Mouse (Mus musculus): ENCODE data around the gene Gpr132. TPM values are rescaled to one million over a fixed set of nuclear protein-coding genes. Genes with fewer than 3 reads are reported as not detected.

The Gpr132 gene
- polyA plus RNA-seq, 1 experiment from 2014 or later = 0.11 TPM

GRCm38 (mm10) chr12:112810092-112810885 lies 57.7 kb downstream of the Gpr132 start:
- Histone ChIP-seq H3K4me3 (peak overlapping the region; percentile 71; the same call in 1 of the 2 replicates), H3K27me3 (peaks cover 19% of the 10 kb centered on the region), H3K36me3 (peaks cover 31% of the 10 kb centered on the region), H3K27ac (no peak overlapping the region), H3K4me1 (peaks cover 20% of the 10 kb centered on the region), H3K9me3 (no peaks in the 10 kb centered on the region), H3K4me2 (replicated peaks) (peak overlapping the region; percentile 99), H3K9ac (peak overlapping the region; percentile 68; the same call in 1 of the 2 replicates)
- ATAC-seq (ENCODE audit: low FRiP score, low read depth) = no peak
- 62% methylated on average over 19 of the region's 19 CpGs for WGBS

DNA sequence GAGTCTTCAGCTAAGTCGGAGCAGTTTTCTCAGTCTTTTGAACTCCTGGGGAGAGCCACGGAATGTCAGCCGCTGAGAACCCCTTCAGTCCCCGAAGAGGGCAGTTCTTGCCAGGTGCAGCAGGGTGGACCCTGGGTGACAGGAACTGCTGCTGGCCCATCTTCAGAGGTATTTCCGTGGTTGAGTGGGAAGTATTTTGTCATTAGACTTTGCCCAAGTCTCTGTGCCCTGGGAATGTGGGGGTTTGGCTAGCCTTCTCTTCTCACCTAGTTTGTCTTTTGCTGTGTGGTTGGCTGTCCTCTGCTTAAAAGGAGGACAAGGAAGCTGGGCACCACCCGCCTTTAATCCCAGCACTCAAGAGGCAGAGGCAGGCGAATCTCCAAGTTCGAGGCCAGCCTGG lies 58.4 kb downstream of the Gpr132 start:
- Histone ChIP-seq H3K4me2 (replicated peaks) (peak overlapping the region; percentile 99), H3K9ac (peak overlapping the region; percentile 68), H3K4me1 (peaks cover 20% of the 10 kb centered on the region), H3K9me3 (no peaks in the 10 kb centered on the region), H3K36me3 (peaks cover 25% of the 10 kb centered on the region), H3K4me3 (peak overlapping the region; percentile 71), H3K27me3 (peaks cover 19% of the 10 kb centered on the region), H3K27ac (no peak overlapping the region)
- 19% methylated on average over 8 of the region's 8 CpGs for WGBS
- ATAC-seq (ENCODE audit: low FRiP score, low read depth) = no peak

- Histone ChIP-seq H3K9ac (peak within 1 kb of the TSS; percentile 68), H3K9me3 (no peaks in the 10 kb centered on the region), H3K36me3 (peaks cover 16% of the 10 kb centered on the region), H3K4me2 (replicated peaks) (peak within 1 kb of the TSS; percentile 99), H3K27me3 (peaks cover 19% of the 10 kb centered on the region), H3K4me1 (peaks cover 24% of the 10 kb centered on the region), H3K4me3 (peak within 1 kb of the TSS; percentile 71), H3K27ac (peak within 1 kb of the TSS; percentile 28; the same call in 1 of the 2 replicates)
- ATAC-seq (ENCODE audit: low FRiP score, low read depth) = peak; percentile 92
- 1% methylated on average over 63 of the region's 64 CpGs for WGBS
These were observed 59.3 kb downstream of the Gpr132 start, which contains the start of gene Clba1 for GRCm38 (mm10) chr12:112808587-112809364. Clba1 (plus strand) TSS chr12:112808937.

DNA sequence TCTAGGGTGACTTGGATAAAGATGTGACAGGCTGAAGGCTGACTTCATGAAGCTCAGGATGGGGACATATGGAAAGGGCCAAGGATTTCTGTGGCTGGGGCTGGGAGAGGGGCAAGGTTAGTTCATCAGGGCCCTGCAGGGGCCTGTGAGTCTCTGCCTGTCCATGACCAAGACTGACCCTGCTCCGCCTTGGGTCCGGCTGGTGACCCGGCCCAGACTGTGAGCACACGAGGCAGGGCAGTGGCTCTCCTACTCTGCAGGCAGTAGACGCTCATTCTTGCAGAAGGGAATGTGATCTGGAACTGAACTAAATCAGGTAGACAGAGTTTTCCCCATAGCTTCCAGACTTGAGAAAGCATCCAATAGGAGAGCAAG lies 59.8 kb downstream of the Gpr132 start:
- H3K9me3 ChIP-seq = no peaks in the 10 kb centered on the region
- H3K4me1 ChIP-seq = peaks cover 25% of the 10 kb centered on the region
- ATAC-seq (ENCODE audit: low FRiP score, low read depth) = peak; percentile 14; the same call in 1 of the 2 replicates
- WGBS = 72% methylated on average over 5 of the region's 5 CpGs
- peak overlapping the region; percentile 68 for H3K9ac ChIP-seq
- peak overlapping the region; percentile 99 for H3K4me2 ChIP-seq (replicated peaks)
- H3K36me3 ChIP-seq = peaks cover 10% of the 10 kb centered on the region
- H3K27ac ChIP-seq = peak overlapping the region; percentile 28; the same call in 1 of the 2 replicates
- H3K27me3 ChIP-seq = peaks cover 21% of the 10 kb centered on the region
- H3K4me3 ChIP-seq = peak overlapping the region; percentile 71

- H3K36me3 ChIP-seq = peaks cover 8% of the 10 kb centered on the region
- no peaks in the 10 kb centered on the region for H3K9me3 ChIP-seq
- no peak for ATAC-seq (ENCODE audit: low FRiP score, low read depth)
- H3K4me1 ChIP-seq = peaks cover 25% of the 10 kb centered on the region
- H3K27me3 ChIP-seq = peaks cover 23% of the 10 kb centered on the region
- no peak overlapping the region for H3K27ac ChIP-seq
- no peak overlapping the region; the same call in 1 of the 2 replicates for H3K4me3 ChIP-seq
- peak overlapping the region; percentile 68; the same call in 1 of the 2 replicates for H3K9ac ChIP-seq
- WGBS = 82% methylated on average over 4 of the region's 4 CpGs
- peak overlapping the region; percentile 99; the same call in 1 of the 2 replicates for H3K4me2 ChIP-seq (replicated peaks)
These were observed 60.2 kb downstream of the Gpr132 start for GRCm38 (mm10) chr12:112807796-112808195.

DNA sequence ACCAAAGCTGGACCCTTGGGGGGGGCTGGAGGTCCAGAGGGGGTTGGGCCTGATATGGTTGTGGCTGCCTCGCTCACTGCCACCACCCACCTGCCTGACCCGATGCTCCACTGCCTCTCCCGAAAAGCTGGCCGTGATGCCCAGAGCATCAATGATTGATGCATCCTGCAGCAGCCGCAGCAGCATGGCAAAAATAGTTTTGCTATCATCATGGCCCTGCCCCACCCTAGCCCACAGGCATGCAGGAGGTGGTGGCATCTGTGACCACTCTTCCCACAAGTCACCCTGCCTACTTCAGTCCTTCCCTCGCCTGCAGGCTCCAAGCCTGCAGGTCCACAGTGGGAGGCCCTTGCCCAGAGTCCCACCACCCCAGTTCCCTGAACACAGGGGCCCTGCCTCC lies 62.0 kb downstream of the Gpr132 start:
- no peak for ATAC-seq (ENCODE audit: low FRiP score, low read depth)
- Histone ChIP-seq H3K4me1 (peaks cover 37% of the 10 kb centered on the region), H3K27ac (no peak overlapping the region), H3K9me3 (no peaks in the 10 kb centered on the region), H3K27me3 (peaks cover 37% of the 10 kb centered on the region), H3K4me2 (replicated peaks) (no peak overlapping the region), H3K4me3 (no peak overlapping the region), H3K9ac (no peak overlapping the region), H3K36me3 (no peaks in the 10 kb centered on the region)
- 79% methylated on average over 6 of the region's 6 CpGs for WGBS

DNA sequence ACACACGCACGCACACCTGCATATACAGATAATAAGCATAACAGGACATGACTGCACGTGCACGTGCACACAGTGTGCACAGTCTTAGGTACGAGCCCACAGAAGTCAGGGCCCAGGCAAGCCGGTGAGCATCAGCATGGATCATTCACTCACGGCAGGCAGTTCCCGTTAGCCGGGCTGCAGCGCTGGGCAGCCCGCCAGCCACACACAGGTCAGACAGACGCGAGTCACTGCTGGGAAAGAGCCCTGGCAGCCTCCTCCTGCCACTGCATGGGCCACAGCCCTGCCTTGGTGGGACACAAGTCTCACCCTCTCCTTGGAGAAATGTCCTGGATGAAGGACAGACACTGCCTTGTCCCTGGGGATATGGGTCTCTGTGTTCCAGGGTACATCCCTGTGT lies 64.0 kb downstream of the Gpr132 start:
- Histone ChIP-seq H3K27me3 (peaks cover 34% of the 10 kb centered on the region), H3K4me1 (peaks cover 32% of the 10 kb centered on the region), H3K27ac (no peak overlapping the region), H3K9me3 (no peaks in the 10 kb centered on the region), H3K36me3 (no peaks in the 10 kb centered on the region), H3K4me3 (no peak overlapping the region), H3K9ac (no peak overlapping the region; the same call in 1 of the 2 replicates), H3K4me2 (replicated peaks) (no peak overlapping the region)
- ATAC-seq (ENCODE audit: low FRiP score, low read depth) = no peak
- WGBS = 48% methylated on average over 13 of the region's 13 CpGs

DNA sequence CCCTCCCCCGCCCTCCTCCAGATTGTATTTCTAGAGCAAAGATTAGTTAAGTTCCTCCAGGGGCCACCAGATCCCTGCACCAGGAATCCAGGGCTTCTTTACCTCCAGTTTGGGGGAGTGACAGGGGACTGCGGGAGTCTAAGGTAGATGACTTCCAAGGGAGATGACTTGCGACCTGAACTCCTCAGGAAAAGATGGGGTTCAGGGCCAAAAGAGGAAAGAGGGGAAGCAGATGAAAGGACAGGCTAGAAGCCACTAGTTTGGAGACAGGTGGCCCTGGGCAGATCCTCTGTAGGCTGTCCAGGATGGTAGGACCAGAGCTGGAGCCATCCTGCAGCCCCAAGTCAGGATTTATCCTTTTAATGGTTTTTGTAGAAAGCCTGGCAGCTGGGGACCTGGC lies 65.1 kb downstream of the Gpr132 start:
- H3K4me1 ChIP-seq = peaks cover 36% of the 10 kb centered on the region

DNA sequence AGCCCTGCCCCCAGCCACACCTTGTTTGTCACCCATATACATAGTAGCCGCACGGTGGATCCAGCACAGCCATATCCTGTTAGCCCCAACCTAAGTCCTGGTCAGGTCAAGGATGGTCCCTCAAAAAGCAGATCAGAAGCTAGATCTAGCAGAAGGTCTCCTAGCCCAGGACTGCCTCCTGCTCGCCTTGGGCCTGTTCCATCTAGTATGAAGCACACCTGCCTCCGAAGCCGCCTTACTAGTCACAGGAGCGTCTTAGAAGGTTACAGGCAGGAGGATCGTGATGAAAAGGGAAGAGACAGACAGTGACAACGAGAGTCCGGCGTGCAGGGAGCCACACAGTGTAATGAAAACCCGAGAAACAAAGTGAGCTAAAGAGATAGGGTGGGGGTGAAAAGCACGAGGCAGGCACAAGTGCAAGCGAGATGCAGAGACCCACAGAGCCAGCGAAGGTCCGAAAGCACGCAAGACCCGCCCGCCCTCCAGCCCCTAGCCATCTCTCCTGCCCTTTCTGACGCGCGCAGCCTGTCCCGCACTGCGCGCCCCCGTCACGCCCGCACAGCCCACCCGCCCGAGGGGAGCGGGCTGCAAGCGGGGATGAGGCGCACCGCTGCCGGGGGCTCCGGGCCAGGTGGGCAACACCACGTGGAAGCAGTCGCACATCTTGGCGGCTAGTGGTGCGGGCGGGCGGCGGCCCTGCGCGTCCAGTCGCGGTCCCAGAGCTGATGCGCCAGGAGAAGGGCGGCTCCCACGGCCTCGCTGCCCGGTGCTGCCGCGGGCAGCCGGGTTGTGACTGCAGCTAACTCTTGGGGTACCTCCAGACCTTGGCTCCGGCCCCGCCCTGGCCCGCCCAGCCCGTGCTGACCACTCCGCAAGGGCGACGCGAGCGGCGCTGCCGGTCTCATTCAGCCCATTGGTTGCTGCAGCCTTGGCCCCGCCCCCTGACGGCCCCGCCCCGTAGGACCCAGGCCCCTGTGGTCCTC lies 65.9 kb downstream of the Gpr132 start, which contains the start of gene Ahnak2:
TSS of gene Ahnak2 (minus strand) at position 794 of the 983 bp plus-strand sequence.
- H3K27ac ChIP-seq = no peak within 1 kb of the TSS
- H3K4me1 ChIP-seq = peaks cover 43% of the 10 kb centered on the region
- no peaks in the 10 kb centered on the region for H3K9me3 ChIP-seq
- H3K4me3 ChIP-seq = peak within 1 kb of the TSS; percentile 58
- H3K9ac ChIP-seq = peak within 1 kb of the TSS; percentile 72
- whole genome bisulfite sequencing = 5% methylated on average over 56 of the region's 69 CpGs
- H3K4me2 ChIP-seq (replicated peaks) = peak within 1 kb of the TSS; percentile 100
- ATAC-seq (ENCODE audit: low FRiP score, low read depth) = peak; percentile 39; the same call in 1 of the 2 replicates
- H3K36me3 ChIP-seq = no peaks in the 10 kb centered on the region
- peaks cover 44% of the 10 kb centered on the region for H3K27me3 ChIP-seq

More for the DNA sequence above, 65.1 kb downstream of the Gpr132 start:
- peak overlapping the region; percentile 100; the same call in 1 of the 2 replicates for H3K4me2 ChIP-seq (replicated peaks)
- no peak overlapping the region for H3K4me3 ChIP-seq
- H3K9me3 ChIP-seq = no peaks in the 10 kb centered on the region
- WGBS = 15% methylated on average over 3 of the region's 3 CpGs
- H3K9ac ChIP-seq = no peak overlapping the region
- ATAC-seq (ENCODE audit: low FRiP score, low read depth) = no peak
- H3K27me3 ChIP-seq = peaks cover 37% of the 10 kb centered on the region
- H3K27ac ChIP-seq = no peak overlapping the region
- H3K36me3 ChIP-seq = no peaks in the 10 kb centered on the region

All from limb, embryonic 13.5 days (tissue).